ENCODE assay signal across 24 mouse cellular contexts in genomic region chr17:52980958-52981357, GRCm38 (mm10).
"Had no signal": no experiment of that assay in that cellular context is flagged by ENCODE, and none has a peak within 500 bp of the region (broad histone marks: within the 10 kb centered on the region; RNA-seq: fewer than 3 reads in every experiment).

No protein-coding gene starts in this region.

- H3K4me2 ChIP-seq: heart, embryonic 11.5 days; heart, embryonic 13.5 days; heart, embryonic 15.5 days; hindbrain, embryonic 13.5 days; hindbrain, embryonic 15.5 days; limb, embryonic 13.5 days; limb, embryonic 15.5 days; liver, embryonic 12.5 days had no signal

- ATAC-seq: intestine, embryonic 16.5 days; liver, embryonic 12.5 days had no signal

- H3K4me1 ChIP-seq: heart, embryonic 13.5 days; heart, embryonic 15.5 days; hindbrain, embryonic 13.5 days; hindbrain, embryonic 15.5 days; limb, embryonic 13.5 days; limb, embryonic 15.5 days; liver, embryonic 12.5 days had no signal

- H3K27me3 ChIP-seq: heart, embryonic 13.5 days; heart, embryonic 15.5 days; hindbrain, embryonic 13.5 days; hindbrain, embryonic 15.5 days; limb, embryonic 13.5 days; limb, embryonic 15.5 days; liver, embryonic 12.5 days had no signal

- DNase-seq: gastrocnemius, postnatal 14 days; gastrocnemius, postnatal 36 days; heart, adult 11 months; heart, adult 2 months; heart, postnatal 14 days; heart, postnatal 36 days; kidney, adult 11 months; kidney, adult 2 months; kidney, adult 9 months; kidney, postnatal 14 days; kidney, postnatal 36 days; layer of hippocampus, adult 9-11 months; layer of hippocampus, postnatal 36 days; left cerebral cortex, postnatal 4 days had no signal

- H3K9me3 ChIP-seq: heart, embryonic 15.5 days; hindbrain, embryonic 13.5 days; hindbrain, embryonic 15.5 days; limb, embryonic 13.5 days; limb, embryonic 15.5 days; liver, embryonic 12.5 days had no signal

- H3K4me3 ChIP-seq: heart, adult 2 months; heart, embryonic 13.5 days; heart, embryonic 15.5 days; hindbrain, embryonic 13.5 days; hindbrain, embryonic 15.5 days; limb, embryonic 13.5 days; limb, embryonic 15.5 days; liver, embryonic 12.5 days had no signal

- H3K36me3 ChIP-seq: heart, embryonic 13.5 days; heart, embryonic 15.5 days; hindbrain, embryonic 15.5 days; limb, embryonic 13.5 days; limb, embryonic 15.5 days; liver, embryonic 12.5 days had no signal

- H3K9ac ChIP-seq: heart, embryonic 13.5 days; heart, embryonic 15.5 days; hindbrain, embryonic 13.5 days; hindbrain, embryonic 15.5 days; limb, embryonic 13.5 days; limb, embryonic 15.5 days; liver, embryonic 12.5 days; liver, embryonic 14.5 days had no signal

- H3K27ac ChIP-seq: heart, adult 2 months; heart, embryonic 13.5 days; heart, embryonic 15.5 days; hindbrain, embryonic 13.5 days; hindbrain, embryonic 15.5 days; limb, embryonic 13.5 days; limb, embryonic 15.5 days; liver, embryonic 12.5 days; liver, embryonic 14.5 days had no signal
